Mouse (Mus musculus): ENCODE results near the gene Mdc1. TPM values are rescaled to one million over a fixed set of nuclear protein-coding genes. Genes with fewer than 3 reads are reported as not detected.

The Mdc1 gene
- polyA plus RNA-seq, 1 experiment from 2014 or later = 21.2 TPM

DNA sequence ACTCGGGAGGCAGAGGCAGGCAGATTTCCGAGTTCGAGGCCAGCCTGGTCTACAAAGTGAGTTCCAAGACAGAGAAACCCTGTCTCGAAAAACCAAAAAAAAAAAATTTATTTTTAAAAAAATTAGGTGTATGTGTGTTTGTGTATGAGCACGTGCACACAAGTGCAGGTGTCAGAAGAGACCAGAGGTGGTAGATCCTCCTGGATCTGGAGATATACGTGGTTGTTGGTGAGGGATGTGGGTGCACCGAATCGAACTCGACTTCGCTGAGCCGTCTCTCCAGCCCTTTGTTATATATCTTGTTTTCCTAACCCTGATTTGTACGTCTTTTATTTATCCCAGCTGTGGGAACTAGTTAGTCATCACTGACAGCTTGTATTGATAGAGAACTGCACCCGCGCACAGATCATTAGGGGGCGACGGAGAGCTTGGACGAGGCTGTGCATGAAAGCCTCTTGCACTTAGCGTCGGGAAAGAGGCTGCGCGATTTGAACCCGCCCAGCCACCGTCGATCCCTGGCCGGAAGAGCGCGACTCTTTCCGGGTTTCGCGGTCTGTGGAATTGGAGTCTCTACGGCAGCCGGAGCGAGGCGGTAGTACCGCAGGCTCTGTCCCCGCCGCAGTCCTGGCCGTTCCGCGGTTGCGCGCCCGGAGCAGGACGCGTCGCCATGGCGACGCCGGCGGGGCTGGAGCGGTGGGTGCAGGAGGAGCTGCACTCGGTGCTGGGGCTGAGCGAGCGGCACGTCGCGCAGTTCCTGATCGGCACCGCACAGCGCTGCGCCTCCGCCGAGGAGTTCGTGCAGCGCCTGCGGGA lies 38.1 kb downstream of the Mdc1 start, which contains the start of gene Dhx16:
TSS of gene Dhx16 (plus strand) at position 575 of the 813 bp plus-strand sequence.
- peak within 1 kb of the TSS; percentile 87 for H3K27ac ChIP-seq (replicated peaks)
- peaks cover 15% of the 10 kb centered on the region for H3K4me1 ChIP-seq
- no peaks in the 10 kb centered on the region for H3K27me3 ChIP-seq (replicated peaks; ENCODE audit: low read depth, poor library complexity, severe bottlenecking)
- peak; percentile 97 for DNase-seq (ENCODE audit: low spot score)
- H3K36me3 ChIP-seq (replicated peaks) = peaks cover 62% of the 10 kb centered on the region
- 6% methylated on average over 66 of the region's 66 CpGs for WGBS
- no peaks in the 10 kb centered on the region for H3K9me3 ChIP-seq
- peak within 1 kb of the TSS; percentile 98 for H3K4me3 ChIP-seq

DNA sequence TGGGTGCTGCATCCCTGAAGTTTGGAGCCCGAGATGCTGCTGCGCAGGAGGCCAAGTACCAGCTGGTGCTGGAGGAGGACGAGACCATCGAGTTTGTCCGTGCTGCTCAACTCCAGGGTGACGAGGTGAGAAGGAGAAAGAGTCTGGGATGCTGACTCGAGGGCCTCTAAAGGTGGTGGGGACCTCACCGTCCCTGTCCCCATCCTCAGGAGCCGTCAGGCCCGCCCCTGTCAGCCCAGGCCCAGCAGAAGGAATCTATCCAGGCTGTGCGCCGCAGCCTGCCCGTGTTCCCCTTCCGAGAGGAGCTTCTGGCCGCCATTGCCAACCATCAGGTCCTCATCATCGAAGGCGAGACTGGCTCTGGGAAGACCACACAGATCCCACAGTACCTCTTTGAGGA lies 41.6 kb downstream of the Mdc1 start:
- H3K36me3 ChIP-seq (replicated peaks) = peaks cover 70% of the 10 kb centered on the region
- WGBS = 93% methylated on average over 17 of the region's 17 CpGs

DNA sequence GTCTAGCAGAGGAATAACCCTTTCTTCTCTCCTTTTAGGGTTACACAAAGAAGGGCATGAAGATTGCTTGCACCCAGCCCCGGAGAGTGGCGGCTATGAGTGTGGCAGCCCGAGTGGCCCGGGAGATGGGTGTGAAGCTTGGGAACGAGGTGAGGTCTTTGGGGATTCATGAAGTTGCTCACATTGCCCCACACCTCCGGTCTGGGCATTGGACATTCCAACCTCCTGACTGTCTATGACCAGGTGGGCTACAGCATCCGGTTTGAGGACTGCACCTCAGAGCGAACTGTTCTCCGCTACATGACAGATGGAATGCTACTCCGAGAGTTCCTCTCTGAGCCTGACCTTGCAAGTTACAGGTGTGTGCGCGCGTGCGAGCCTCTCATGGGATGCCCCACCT lies 42.5 kb downstream of the Mdc1 start:
- H3K4me3 ChIP-seq = no peak overlapping the region
- no peaks in the 10 kb centered on the region for H3K9me3 ChIP-seq
- no peak overlapping the region for H3K27ac ChIP-seq (replicated peaks)
- peaks cover 77% of the 10 kb centered on the region for H3K36me3 ChIP-seq (replicated peaks)
- no peaks in the 10 kb centered on the region for H3K27me3 ChIP-seq (replicated peaks; ENCODE audit: low read depth, poor library complexity, severe bottlenecking)
- DNase-seq (ENCODE audit: low spot score) = no peak
- WGBS = 97% methylated on average over 14 of the region's 14 CpGs
- H3K4me1 ChIP-seq = peaks cover 15% of the 10 kb centered on the region

More for the DNA sequence above, 41.6 kb downstream of the Mdc1 start:
- no peaks in the 10 kb centered on the region for H3K27me3 ChIP-seq (replicated peaks; ENCODE audit: low read depth, poor library complexity, severe bottlenecking)
- no peak overlapping the region for H3K4me3 ChIP-seq
- H3K27ac ChIP-seq (replicated peaks) = no peak overlapping the region
- H3K9me3 ChIP-seq = no peaks in the 10 kb centered on the region
- no peak for DNase-seq (ENCODE audit: low spot score)
- H3K4me1 ChIP-seq = peaks cover 15% of the 10 kb centered on the region

DNA sequence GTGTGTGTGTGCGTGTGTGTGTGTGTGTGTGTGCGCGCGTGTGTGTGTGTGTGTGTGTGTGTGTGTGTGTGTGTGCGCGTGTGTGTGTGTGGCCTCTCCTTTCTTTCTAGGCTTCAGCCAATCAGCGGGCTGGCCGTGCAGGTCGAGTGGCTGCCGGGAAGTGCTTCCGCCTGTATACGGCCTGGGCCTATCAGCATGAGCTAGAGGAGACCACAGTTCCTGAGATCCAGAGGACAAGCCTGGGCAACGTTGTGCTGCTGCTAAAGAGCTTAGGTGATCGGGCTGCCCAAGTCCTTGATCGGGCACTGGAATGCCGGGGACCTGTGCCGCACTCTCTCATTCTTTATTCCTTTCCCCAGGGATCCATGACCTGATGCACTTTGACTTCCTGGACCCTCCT lies 46.4 kb downstream of the Mdc1 start:
- 76% methylated on average over 17 of the region's 17 CpGs for WGBS
- Histone ChIP-seq H3K4me1 (no peaks in the 10 kb centered on the region), H3K27me3 (replicated peaks; ENCODE audit: low read depth, poor library complexity, severe bottlenecking) (no peaks in the 10 kb centered on the region), H3K9me3 (no peaks in the 10 kb centered on the region), H3K27ac (replicated peaks) (no peak overlapping the region), H3K36me3 (replicated peaks) (peaks cover 100% of the 10 kb centered on the region), H3K4me3 (peak overlapping the region; percentile 16; the same call in 1 of the 2 replicates)
- DNase-seq (ENCODE audit: low spot score) = no peak

DNA sequence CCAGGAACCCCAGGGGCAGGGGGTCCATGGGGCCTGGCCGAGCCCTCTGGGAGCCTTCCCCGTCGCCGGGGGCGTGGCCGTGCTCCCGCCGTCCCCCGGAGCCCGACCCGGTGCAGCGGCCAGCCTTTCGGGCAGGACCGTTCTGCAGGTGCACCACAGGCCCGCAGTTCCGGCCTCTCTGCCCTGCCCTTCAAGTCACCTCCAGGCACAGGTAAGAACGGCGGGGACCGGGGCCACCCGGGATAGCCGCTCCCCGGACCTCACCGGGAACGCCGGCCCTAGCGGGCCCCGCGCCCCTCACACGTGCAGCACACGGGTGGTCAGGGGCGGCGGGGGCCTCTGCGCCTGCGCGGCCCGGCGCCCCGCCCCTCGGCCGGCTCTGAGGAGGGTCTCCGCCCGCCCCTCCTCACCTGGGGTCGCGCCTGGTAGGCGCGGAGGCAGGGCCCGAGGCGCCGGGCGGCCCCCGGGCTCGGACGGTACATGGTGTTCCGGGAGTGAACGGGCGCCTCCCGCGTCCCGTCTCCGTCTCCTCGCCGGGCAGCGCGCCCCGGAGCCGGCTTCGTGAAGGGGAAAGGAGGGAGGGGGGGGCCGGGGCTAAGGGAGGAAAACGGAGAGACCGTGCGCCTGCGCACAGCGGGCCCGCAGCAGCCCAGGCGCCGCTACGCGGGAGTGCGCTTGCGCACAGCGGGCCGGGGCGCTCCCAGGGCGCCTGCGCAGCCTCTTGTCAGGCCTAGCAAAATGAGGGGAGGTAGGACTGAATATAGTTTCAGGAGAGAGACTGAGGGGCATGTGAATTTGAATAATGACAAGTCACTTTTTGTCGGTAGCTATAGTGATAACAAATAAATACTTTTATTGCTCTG lies 55.7 kb downstream of the Mdc1 start, which contains the start of gene 2310061I04Rik:
TSS of gene 2310061I04Rik (minus strand) at position 651 of the 863 bp plus-strand sequence.
- Histone ChIP-seq H3K36me3 (replicated peaks) (peaks cover 79% of the 10 kb centered on the region), H3K4me1 (peaks cover 25% of the 10 kb centered on the region)

DNA sequence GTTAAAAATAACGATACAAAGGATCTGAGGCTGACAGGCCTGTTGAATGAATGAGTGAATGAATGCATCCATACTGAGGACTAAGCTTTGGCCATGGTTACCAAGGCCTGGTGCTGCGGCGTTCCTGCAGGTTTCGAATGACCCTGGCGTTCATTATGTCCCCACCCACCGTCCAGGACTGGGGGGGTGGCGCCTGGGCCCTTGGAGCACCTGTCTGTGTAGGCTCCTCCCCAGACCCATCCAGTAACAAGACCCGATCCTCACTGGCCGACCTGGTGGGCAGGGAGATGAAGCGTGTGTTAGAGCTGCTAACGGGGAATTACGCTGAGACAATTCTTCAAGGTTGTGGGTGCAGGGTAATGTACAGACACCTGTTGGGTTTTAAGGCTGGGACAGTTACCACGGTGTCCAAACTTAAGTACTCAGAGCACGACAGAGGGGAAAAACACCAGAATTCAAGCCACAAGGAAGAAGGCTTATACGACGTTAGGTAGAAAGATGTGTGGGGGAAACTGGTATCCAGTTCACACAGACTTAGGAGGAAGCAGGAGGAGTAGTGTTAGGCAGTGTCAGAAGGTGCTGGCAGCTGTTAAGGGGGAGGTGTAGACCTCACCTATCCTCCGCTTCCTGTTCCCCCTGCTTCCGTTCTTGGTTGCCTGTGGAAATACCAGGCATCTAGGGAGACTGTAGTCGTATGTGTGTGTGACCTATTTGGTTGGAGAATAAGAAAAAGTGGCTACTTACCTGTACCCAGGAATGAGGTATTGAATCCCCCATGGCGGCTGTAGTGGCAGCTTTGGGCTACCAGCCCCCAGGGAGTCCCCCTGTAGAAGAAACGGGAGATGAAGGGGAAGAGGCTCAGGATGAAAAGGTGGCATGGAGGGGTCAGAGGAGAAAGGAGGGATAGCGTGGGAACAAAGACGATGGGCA lies 56.6 kb downstream of the Mdc1 start:
- H3K9me3 ChIP-seq = no peaks in the 10 kb centered on the region
- peak; percentile 34 for DNase-seq (ENCODE audit: low spot score)

More for the DNA sequence above, 55.7 kb downstream of the Mdc1 start, which contains the start of gene 2310061I04Rik:
- peak within 1 kb of the TSS; percentile 96 for H3K27ac ChIP-seq (replicated peaks)
- no peaks in the 10 kb centered on the region for H3K9me3 ChIP-seq
- DNase-seq (ENCODE audit: low spot score) = peak; percentile 94
- no peaks in the 10 kb centered on the region for H3K27me3 ChIP-seq (replicated peaks; ENCODE audit: low read depth, poor library complexity, severe bottlenecking)
- under 1% methylated on average over 86 of the region's 86 CpGs for WGBS
- peak within 1 kb of the TSS; percentile 74 for H3K4me3 ChIP-seq

DNA sequence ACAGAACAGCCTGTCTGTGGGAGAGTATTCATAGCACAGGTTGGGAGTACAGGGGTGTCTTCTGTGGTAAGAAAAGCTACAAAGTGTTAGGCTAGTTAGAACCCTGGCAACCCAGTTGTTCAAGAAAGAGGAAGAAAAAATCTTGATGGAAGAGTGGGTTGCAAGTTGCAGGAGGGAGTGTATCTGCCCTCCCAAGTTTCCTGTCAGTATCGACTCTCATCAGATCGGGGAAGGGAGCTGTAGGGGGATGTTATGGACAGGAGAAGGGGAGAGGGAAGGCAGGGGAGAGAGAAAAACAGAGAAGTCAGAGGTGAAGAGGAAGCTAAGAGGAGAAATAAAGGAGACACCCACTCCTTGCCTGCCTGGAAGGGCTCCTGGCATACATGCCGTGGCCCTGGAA lies 59.3 kb downstream of the Mdc1 start:
- Histone ChIP-seq H3K27ac (replicated peaks) (no peak overlapping the region), H3K4me3 (no peak overlapping the region), H3K4me1 (peaks cover 23% of the 10 kb centered on the region), H3K36me3 (replicated peaks) (peaks cover 80% of the 10 kb centered on the region), H3K9me3 (no peaks in the 10 kb centered on the region), H3K27me3 (replicated peaks; ENCODE audit: low read depth, poor library complexity, severe bottlenecking) (no peaks in the 10 kb centered on the region)
- DNase-seq (ENCODE audit: low spot score) = no peak
- 87% methylated on average over 3 of the region's 3 CpGs for WGBS

More for the DNA sequence above, 56.6 kb downstream of the Mdc1 start:
- Histone ChIP-seq H3K27me3 (replicated peaks; ENCODE audit: low read depth, poor library complexity, severe bottlenecking) (no peaks in the 10 kb centered on the region), H3K4me3 (peak overlapping the region; percentile 74), H3K36me3 (replicated peaks) (peaks cover 79% of the 10 kb centered on the region), H3K27ac (replicated peaks) (peak overlapping the region; percentile 96), H3K4me1 (peaks cover 25% of the 10 kb centered on the region)
- 46% methylated on average over 23 of the region's 23 CpGs for WGBS

DNA sequence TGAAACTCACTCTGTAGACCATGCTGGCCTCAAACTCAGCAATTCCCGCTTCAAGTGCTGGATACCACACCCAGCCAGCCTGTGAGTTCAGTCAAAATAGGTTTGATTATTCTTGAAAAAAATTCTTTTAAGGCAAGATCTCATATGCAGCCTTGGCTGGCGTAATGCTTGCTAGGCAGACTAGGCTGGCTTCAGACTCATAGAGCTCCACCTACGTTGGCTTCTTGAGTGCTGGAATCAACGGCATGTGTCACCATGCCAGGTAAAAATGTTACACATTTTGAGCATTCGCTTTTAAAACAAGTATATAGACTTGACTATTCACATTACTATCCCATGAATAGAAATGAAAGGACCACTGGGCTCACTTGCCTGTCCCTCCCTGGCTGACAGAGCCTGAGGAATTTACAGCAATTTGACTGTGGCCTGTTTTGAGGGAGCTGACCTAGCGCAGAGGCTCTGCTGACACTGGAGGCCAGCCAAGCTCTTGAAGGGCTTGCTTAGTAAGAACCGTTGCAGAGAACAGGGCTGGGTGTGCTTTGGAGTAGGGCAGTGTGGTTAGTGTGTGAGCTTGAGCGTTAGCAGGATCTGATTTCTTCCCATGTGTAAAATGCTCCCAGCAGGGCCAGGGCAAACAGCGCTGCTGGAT lies 62.2 kb downstream of the Mdc1 start:
- no peak for DNase-seq (ENCODE audit: low spot score)
- Histone ChIP-seq H3K4me3 (no peak overlapping the region), H3K36me3 (replicated peaks) (peaks cover 98% of the 10 kb centered on the region), H3K27me3 (replicated peaks; ENCODE audit: low read depth, poor library complexity, severe bottlenecking) (no peaks in the 10 kb centered on the region), H3K4me1 (peaks cover 4% of the 10 kb centered on the region), H3K27ac (replicated peaks) (no peak overlapping the region), H3K9me3 (no peaks in the 10 kb centered on the region)
- 93% methylated on average over 9 of the region's 9 CpGs for WGBS

DNA sequence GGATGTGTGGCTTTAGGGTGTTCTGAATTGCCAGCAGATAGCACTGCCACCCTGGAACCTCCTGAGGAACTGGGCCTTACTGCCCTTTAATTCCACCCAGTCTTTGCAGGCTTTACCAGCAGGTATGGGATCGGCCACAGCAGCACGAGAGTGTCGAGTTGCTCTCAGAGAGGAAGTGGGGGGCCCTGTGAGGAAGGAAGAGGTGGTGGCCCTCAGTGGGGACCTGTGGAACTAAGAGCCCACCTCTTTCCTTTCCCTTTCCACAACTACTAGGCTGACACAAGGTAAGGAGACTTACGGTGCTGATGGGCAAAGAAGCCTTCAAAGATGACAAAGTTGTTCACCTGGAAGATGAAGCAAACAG lies 62.7 kb downstream of the Mdc1 start:
- 80% methylated on average over 4 of the region's 4 CpGs for WGBS
- no peak overlapping the region for H3K27ac ChIP-seq (replicated peaks)
- H3K4me1 ChIP-seq = peaks cover 9% of the 10 kb centered on the region
- no peaks in the 10 kb centered on the region for H3K9me3 ChIP-seq
- no peak for DNase-seq (ENCODE audit: low spot score)
- no peak overlapping the region for H3K4me3 ChIP-seq
- peaks cover 100% of the 10 kb centered on the region for H3K36me3 ChIP-seq (replicated peaks)
- H3K27me3 ChIP-seq (replicated peaks; ENCODE audit: low read depth, poor library complexity, severe bottlenecking) = no peaks in the 10 kb centered on the region

DNA sequence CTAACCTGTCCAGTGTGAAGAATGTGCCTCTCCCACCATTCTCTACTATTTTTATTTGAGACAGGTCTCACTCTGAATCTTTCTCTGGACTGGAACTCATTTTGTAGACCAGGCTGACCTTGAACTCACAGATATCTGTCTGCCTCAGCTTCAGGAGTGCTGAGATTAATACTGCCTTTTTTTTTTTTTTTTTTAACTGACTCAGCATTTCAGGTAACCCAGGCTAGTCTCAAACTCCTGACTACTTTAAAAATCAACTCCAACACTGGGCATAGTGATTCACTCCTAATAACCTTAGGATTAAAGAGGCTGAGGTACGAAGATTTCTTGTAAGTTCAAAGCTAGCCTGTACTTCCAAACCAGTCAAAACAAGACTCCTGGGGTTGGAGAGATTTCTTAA lies 64.3 kb downstream of the Mdc1 start:
- no peak overlapping the region for H3K4me3 ChIP-seq
- 92% methylated on average over 1 of the region's 1 CpGs for WGBS
- H3K36me3 ChIP-seq (replicated peaks) = peaks cover 85% of the 10 kb centered on the region

DNA sequence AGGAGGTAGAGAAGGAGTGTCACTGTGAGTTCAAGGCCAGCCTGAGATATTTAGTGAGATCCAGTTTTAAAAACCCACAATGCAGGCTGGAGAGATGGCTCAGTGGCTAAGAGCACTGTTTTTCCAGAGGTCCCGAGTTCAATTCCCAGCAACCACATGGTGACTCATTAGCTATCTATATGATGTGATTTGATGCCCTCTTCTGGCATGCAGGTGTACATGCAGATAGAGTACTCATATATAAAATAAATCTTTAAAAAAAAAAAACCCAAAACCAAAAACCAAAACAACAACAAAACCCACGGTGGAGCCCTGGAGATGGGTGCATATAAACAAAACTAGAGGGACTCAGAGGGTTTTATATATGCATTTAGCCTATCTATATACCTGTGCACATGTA lies 66.3 kb downstream of the Mdc1 start:
- DNase-seq (ENCODE audit: low spot score) = no peak
- no peaks in the 10 kb centered on the region for H3K9me3 ChIP-seq
- no peak overlapping the region for H3K27ac ChIP-seq (replicated peaks)
- H3K36me3 ChIP-seq (replicated peaks) = peaks cover 84% of the 10 kb centered on the region
- no peaks in the 10 kb centered on the region for H3K27me3 ChIP-seq (replicated peaks; ENCODE audit: low read depth, poor library complexity, severe bottlenecking)
- WGBS = 84% methylated on average over 2 of the region's 2 CpGs
- peaks cover 18% of the 10 kb centered on the region for H3K4me1 ChIP-seq
- H3K4me3 ChIP-seq = no peak overlapping the region

More for the DNA sequence above, 64.3 kb downstream of the Mdc1 start:
- Histone ChIP-seq H3K27ac (replicated peaks) (no peak overlapping the region), H3K27me3 (replicated peaks; ENCODE audit: low read depth, poor library complexity, severe bottlenecking) (no peaks in the 10 kb centered on the region), H3K9me3 (no peaks in the 10 kb centered on the region), H3K4me1 (peaks cover 18% of the 10 kb centered on the region)
- no peak for DNase-seq (ENCODE audit: low spot score)
